Mouse (Mus musculus) MEL (cell line): ENCODE results near the gene Gpn2. TPM values are rescaled to one million over a fixed set of nuclear protein-coding genes. Genes with fewer than 3 reads are reported as not detected.

Experiments used
- DNase-seq: peaks from one replicate; pipeline ENCODE4 v3.0.0; 2011; ENCODE audit warnings: low read depth, low spot score
- H3K27ac ChIP-seq: 2 replicates; pipeline ENCODE4 v1.5.1; 2012; ENCODE audit warnings: low read depth, mild to moderate bottlenecking, control low read depth, low read length, moderate library complexity; ENCODE audit not compliant: control insufficient read depth
- H3K27me3 ChIP-seq, 2 experiments: fragments of 150-350 bp in 1 of 2; sonication (generic) in 1 of 2; 2 replicates each; pipeline ENCODE4 v1.6.1; 2012; ENCODE audit warnings: low read length in 2 of 2, mild to moderate bottlenecking in 2 of 2, improper control_type of control experiment in 1 of 2, moderate library complexity in 1 of 2; ENCODE audit not compliant: insufficient read depth in 2 of 2, control insufficient read depth in 1 of 2
- H3K36me3 ChIP-seq, 2 experiments: 2 replicates each; pipeline ENCODE4 v1.6.1; 2012 to 2014; ENCODE audit warnings: low read length in 2 of 2, improper control_type of control experiment in 1 of 2, inconsistent platforms in 1 of 2, mild to moderate bottlenecking in 1 of 2; ENCODE audit not compliant: insufficient read depth in 2 of 2, control insufficient read depth in 1 of 2
- H3K4me1 ChIP-seq, 2 experiments: fragments of 150-350 bp in 1 of 2; sonication (generic) in 1 of 2; 2 replicates each; pipeline ENCODE4 v1.6.1; 2012; ENCODE audit warnings: low read length in 2 of 2, improper control_type of control experiment in 1 of 2, mild to moderate bottlenecking in 1 of 2; ENCODE audit not compliant: insufficient read depth in 2 of 2, control insufficient read depth in 1 of 2
- H3K4me3 ChIP-seq, 2 experiments: fragments of 150-350 bp in 1 of 2; sonication (generic) in 1 of 2; 2 replicates each; pipeline ENCODE4 v1.5.1; 2012; ENCODE audit warnings: low read depth in 2 of 2, low read length in 2 of 2, mild to moderate bottlenecking in 2 of 2, moderate library complexity in 2 of 2, control low read depth in 1 of 2, improper control_type of control experiment in 1 of 2; ENCODE audit not compliant: control insufficient read depth in 1 of 2, insufficient read depth in 1 of 2
- H3K79me2 ChIP-seq: 2 replicates; pipeline ENCODE4 v1.6.1; 2012; ENCODE audit warnings: mild to moderate bottlenecking, low read length, moderate library complexity; ENCODE audit not compliant: control insufficient read depth, poor library complexity, insufficient read depth
- H3K9ac ChIP-seq: 2 replicates; pipeline ENCODE4 v1.6.1; 2012; ENCODE audit warnings: low read depth, mild to moderate bottlenecking, control low read depth, low read length, moderate library complexity; ENCODE audit not compliant: control insufficient read depth, poor library complexity, severe bottlenecking
- H3K9me3 ChIP-seq: fragments of 150-350 bp; sonication (generic); replicated peaks from 2 replicates; pipeline ENCODE4 v1.6.1; 2012; ENCODE audit warnings: mild to moderate bottlenecking, low read length, improper control_type of control experiment, moderate library complexity; ENCODE audit not compliant: insufficient read depth
- BHLHE40 ChIP-seq: IDR thresholded peaks from 2 replicates; pipeline ENCODE4 v1.6.1; 2012; ENCODE audit warnings: low read depth, mild to moderate bottlenecking, inconsistent platforms, low read length, improper control_type of control experiment, borderline replicate concordance
- CHD1 ChIP-seq: IDR thresholded peaks from 2 replicates; pipeline ENCODE4 v1.6.1; 2012; ENCODE audit warnings: low read depth, mild to moderate bottlenecking, inconsistent platforms, low read length, improper control_type of control experiment
- ELF1 ChIP-seq: IDR thresholded peaks from 2 replicates; pipeline ENCODE4 v1.6.1; 2014; ENCODE audit warnings: low read depth, mild to moderate bottlenecking, inconsistent platforms, low read length, improper control_type of control experiment, moderate library complexity
- ETS1 ChIP-seq: IDR thresholded peaks from 2 replicates; pipeline ENCODE4 v1.6.1; 2012; ENCODE audit warnings: low read depth, mild to moderate bottlenecking, inconsistent platforms, low read length, improper control_type of control experiment, moderate library complexity
- GATA1 ChIP-seq: IDR thresholded peaks from 2 replicates; pipeline ENCODE4 v1.6.1; 2011; ENCODE audit warnings: low read depth, low read length, improper control_type of control experiment
- KAT2A ChIP-seq: conservative IDR thresholded peaks from 2 replicates; pipeline ENCODE4 v1.6.1; 2012; ENCODE audit warnings: low read depth, low read length, improper control_type of control experiment, inconsistent platforms
- MAFK ChIP-seq: IDR thresholded peaks from 2 replicates; pipeline ENCODE4 v1.6.1; 2011; ENCODE audit warnings: low read depth, mild to moderate bottlenecking, low read length, improper control_type of control experiment, borderline replicate concordance
- MAX ChIP-seq: IDR thresholded peaks from 2 replicates; pipeline ENCODE4 v1.6.1; 2011; ENCODE audit warnings: low read length, improper control_type of control experiment
- MYC ChIP-seq: IDR thresholded peaks from 2 replicates; pipeline ENCODE4 v1.6.1; 2011; ENCODE audit warnings: low read depth, mild to moderate bottlenecking, low read length, improper control_type of control experiment, moderate library complexity
- NELFE ChIP-seq: IDR thresholded peaks from 2 replicates; pipeline ENCODE4 v1.6.1; 2011; ENCODE audit warnings: low read depth, low read length, improper control_type of control experiment
- NRF1 ChIP-seq: IDR thresholded peaks from 2 replicates; pipeline ENCODE4 v1.6.1; 2014; ENCODE audit warnings: low read depth, mild to moderate bottlenecking, inconsistent platforms, low read length, improper control_type of control experiment, moderate library complexity; ENCODE audit not compliant: poor library complexity, insufficient read depth, severe bottlenecking
- POLR2A ChIP-seq, 2 experiments: IDR thresholded peaks; 2 replicates each; pipeline ENCODE4 v1.6.1; 2011 to 2012; ENCODE audit warnings: low read length in 2 of 2, mild to moderate bottlenecking in 2 of 2, control low read depth in 1 of 2, improper control_type of control experiment in 1 of 2, low read depth in 1 of 2, moderate library complexity in 1 of 2; ENCODE audit not compliant: control insufficient read depth in 1 of 2, insufficient read depth in 1 of 2, poor library complexity in 1 of 2
- POLR2AphosphoS2 ChIP-seq: IDR thresholded peaks from 2 replicates; pipeline ENCODE4 v1.6.1; 2011; ENCODE audit warnings: low read length, improper control_type of control experiment
- RAD21 ChIP-seq: IDR thresholded peaks from 2 replicates; pipeline ENCODE4 v1.6.1; 2011; ENCODE audit warnings: mild to moderate bottlenecking, low read depth, low read length, improper control_type of control experiment
- SMC3 ChIP-seq: IDR thresholded peaks from 2 replicates; pipeline ENCODE4 v1.6.1; 2011; ENCODE audit warnings: low read depth, low read length, improper control_type of control experiment
- UBTF ChIP-seq: IDR thresholded peaks from 2 replicates; pipeline ENCODE4 v1.6.1; 2012; ENCODE audit warnings: low read depth, mild to moderate bottlenecking, inconsistent platforms, low read length, improper control_type of control experiment, moderate library complexity, borderline replicate concordance; ENCODE audit not compliant: insufficient read depth
- USF1 ChIP-seq: IDR thresholded peaks from 2 replicates; pipeline ENCODE4 v1.6.1; 2014; ENCODE audit warnings: low read depth, mild to moderate bottlenecking, inconsistent platforms, low read length, improper control_type of control experiment, moderate library complexity
- USF2 ChIP-seq, 2 experiments: IDR thresholded peaks; 2 replicates each; pipeline ENCODE4 v1.6.1; 2011 to 2012; ENCODE audit warnings: improper control_type of control experiment in 2 of 2, low read length in 2 of 2, borderline replicate concordance in 1 of 2, inconsistent platforms in 1 of 2, low read depth in 1 of 2, mild to moderate bottlenecking in 1 of 2; ENCODE audit not compliant: insufficient read depth in 1 of 2
- ZKSCAN1 ChIP-seq: IDR thresholded peaks from 2 replicates; pipeline ENCODE4 v1.6.1; 2012; ENCODE audit warnings: low read depth, mild to moderate bottlenecking, inconsistent platforms, low read length, improper control_type of control experiment, moderate library complexity
- ZMIZ1 ChIP-seq: IDR thresholded peaks from 2 replicates; pipeline ENCODE4 v1.6.1; 2012; ENCODE audit warnings: low read depth, mild to moderate bottlenecking, inconsistent platforms, low read length, improper control_type of control experiment, moderate library complexity
- polyA plus RNA-seq, 2 experiments: library from polyadenylated mRNA; stranded (reverse) in 1 of 2; unstranded in 1 of 2; fragments of >175 nt in 1 of 2; fragments of >200 nt in 1 of 2; gene quantifications; 2 replicates each; pipeline versions ENCODE4 v1.2.1 to v1.2.4; 2012; ENCODE audit warnings: low replicate concordance in 2 of 2, low read depth in 1 of 2; ENCODE audit not compliant: insufficient read length in 2 of 2, insufficient read depth in 1 of 2, missing spikeins in 1 of 2
- total RNA-seq: library from RNA; depleted of rRNA; stranded (reverse); fragments of 300-350 nt; gene quantifications from 2 replicates; pipeline ENCODE4 v1.2.3, GENCODE M21; 2012

The Gpn2 gene
- total and polyA plus RNA-seq, 3 experiments: 28.6 to 43.3 TPM; not detected in 1

DNA sequence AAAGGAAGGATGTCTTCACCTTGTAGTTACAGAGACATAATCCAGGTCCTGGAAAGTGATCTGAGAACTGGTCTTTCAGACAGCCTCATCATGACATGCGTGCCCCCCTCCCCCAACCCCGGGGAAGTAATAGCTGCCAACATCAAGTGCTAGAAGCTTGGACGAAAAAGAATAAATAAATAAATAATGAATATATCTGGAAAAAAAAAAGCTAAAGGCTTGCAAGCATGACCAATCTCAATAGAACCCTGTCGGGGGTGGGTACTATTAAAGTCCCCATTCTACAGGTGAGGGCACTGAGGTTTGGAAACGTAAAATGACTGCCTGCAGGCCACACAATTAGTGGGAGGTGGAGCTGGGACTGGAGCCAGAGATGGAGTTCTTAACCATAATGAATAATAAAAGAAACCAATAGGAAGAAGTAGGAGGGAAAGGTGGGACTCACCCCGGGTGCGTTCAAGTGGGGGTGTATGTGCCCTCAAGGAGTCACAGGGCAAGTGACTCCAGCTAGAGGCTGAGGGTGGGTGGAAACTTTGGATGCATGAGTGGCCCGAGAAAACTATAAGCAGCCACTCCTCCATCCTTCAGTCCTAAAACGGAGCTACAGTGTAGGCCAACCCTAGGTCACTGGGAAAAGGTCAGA, 47.7 kb downstream of the Gpn2 start:
- peak overlapping the region; percentile 78 to 98; a peak in 3 of 4 replicates for H3K4me3 ChIP-seq
- peaks cover 3 to 15% of the 10 kb centered on the region in 2 experiments; a peak in 3 of 4 replicates for H3K4me1 ChIP-seq
- DNase-seq: peak; percentile 49
- H3K36me3 ChIP-seq: peaks cover 0 to 6% of the 10 kb centered on the region in 2 experiments; a peak in 2 of 4 replicates
- H3K9me3 ChIP-seq: no peaks in the 10 kb centered on the region
- peaks cover 8% of the 10 kb centered on the region for H3K79me2 ChIP-seq
- no peak overlapping the region for H3K27ac ChIP-seq
- no peaks in the 10 kb centered on the region for H3K27me3 ChIP-seq
- H3K9ac ChIP-seq: peak overlapping the region; percentile 89
- TF ChIP-seq NRF1 (no peak), MAX (no peak), SMC3 (no peak), POLR2A (IDR thresholded peaks at IDR 0.05; ENCODE audit: control insufficient read depth in 1 of 2, insufficient read depth in 1 of 2, low read depth in 1 of 2, low read length in 2 of 2, poor library complexity in 1 of 2) (no peak), POLR2AphosphoS2 (no peak), USF2 (IDR thresholded peaks at IDR 0.05; ENCODE audit: borderline replicate concordance in 1 of 2, insufficient read depth in 1 of 2, low read depth in 1 of 2, low read length in 2 of 2) (no peak), CHD1 (no peak), NELFE (no peak), GATA1 (no peak), USF1 (no peak), ZMIZ1 (no peak)

GRCm38 (mm10) chr4:133632483-133633327, 48.5 kb downstream of the Gpn2 start:
- peaks cover 0 to 6% of the 10 kb centered on the region in 2 experiments; a peak in 2 of 4 replicates for H3K36me3 ChIP-seq
- no peaks in the 10 kb centered on the region for H3K27me3 ChIP-seq
- DNase-seq: peak; percentile 54
- H3K4me3 ChIP-seq: peak overlapping the region; percentile 78 to 98
- no peaks in the 10 kb centered on the region for H3K9me3 ChIP-seq
- H3K4me1 ChIP-seq: peaks cover 3 to 15% of the 10 kb centered on the region in 2 experiments; a peak in 3 of 4 replicates
- H3K79me2 ChIP-seq: peaks cover 8% of the 10 kb centered on the region
- TF ChIP-seq ETS1: no peak
- no peak for TF ChIP-seq USF1
- no peak for TF ChIP-seq MYC
- TF ChIP-seq UBTF: 0 out of 2 replicates have a peak, but pooled peaks have one; percentile 76
- TF ChIP-seq ELF1: 0 out of 2 replicates have a peak, but pooled peaks have one; percentile 15
- no peak for TF ChIP-seq BHLHE40
- no peak for TF ChIP-seq RAD21
- TF ChIP-seq CHD1: no peak
- no peak for TF ChIP-seq POLR2AphosphoS2
- TF ChIP-seq MAFK: no peak
- no peak for TF ChIP-seq KAT2A
- no peak for TF ChIP-seq NRF1
- TF ChIP-seq SMC3: no peak
- no peak for TF ChIP-seq ZKSCAN1
- H3K9ac ChIP-seq: peak overlapping the region; percentile 89
- H3K27ac ChIP-seq: peak overlapping the region; percentile 23
